ENCODE assay signal across 20 mouse cellular contexts in the genomic region with DNA sequence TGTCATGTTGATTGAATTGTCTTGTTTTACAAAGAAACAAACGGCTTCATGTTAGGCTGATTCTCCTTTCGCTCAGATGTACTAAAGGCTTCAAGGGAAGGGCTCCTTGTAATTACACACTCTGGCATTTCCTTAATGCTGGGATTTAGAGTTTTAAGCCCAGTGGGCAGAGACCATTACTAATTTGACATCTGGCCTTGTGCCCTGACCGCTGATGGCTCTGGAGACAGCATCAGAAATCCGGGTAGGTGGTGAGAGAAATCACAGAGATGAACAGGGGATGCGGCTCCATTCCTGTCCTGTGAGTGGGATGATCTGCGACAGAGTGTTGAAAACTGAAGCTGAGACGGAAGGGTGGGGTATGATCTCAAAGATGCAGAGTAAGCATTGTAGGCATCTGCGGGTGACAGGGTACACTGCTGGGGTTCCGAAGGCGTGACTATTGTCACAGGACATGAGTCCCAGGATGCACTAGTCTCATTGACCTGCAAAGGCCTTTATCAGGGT.
A peak's percentile ranks its signal among the peaks of the same experiment; 100 is the strongest.
DNase-seq lines count a peak whose midpoint lies in the region; ATAC-seq lines count a peak whose summit lies in the region.
"Had no signal": no experiment of that assay in that cellular context is flagged by ENCODE, and none has a peak within 500 bp of the region (broad histone marks: within the 10 kb centered on the region; RNA-seq: fewer than 3 reads in every experiment).

No protein-coding gene starts in this region.

- DNase-seq in heart, adult 11 months, result peak; percentile 91
- DNase-seq in heart, postnatal 10 days, result no peak
- no peak for DNase-seq in kidney, postnatal 10 days
- peak; percentile 49 for DNase-seq in right cerebral cortex, adult 18-20 months
- DNase-seq in right cerebral cortex, postnatal 36 days (ENCODE audit: low spot score in 2 of 2), result no peak
- DNase-seq in urinary bladder, adult 18-20 months (ENCODE audit: low spot score in 2 of 2), result no peak
- DNase-seq: B cell, adult 2 months; cerebellum, adult 8-10 months; embryo, embryonic 11 days; gastrocnemius, postnatal 14 days; lung, adult 2 months; thymus, postnatal 25 days had no signal

- H3K9me3 ChIP-seq in kidney, embryonic 16.5 days (ENCODE audit: low read length), result no peaks in the 10 kb centered on the region
- H3K9me3 ChIP-seq: heart, embryonic 12.5 days; limb, embryonic 15.5 days; neural tube, embryonic 13.5 days had no signal

- H3K27me3 ChIP-seq in kidney, embryonic 16.5 days (ENCODE audit: insufficient read depth, low read length), result no peaks in the 10 kb centered on the region
- H3K27me3 ChIP-seq: heart, embryonic 12.5 days; limb, embryonic 15.5 days; neural tube, embryonic 13.5 days had no signal

- H3K27ac ChIP-seq in kidney, embryonic 16.5 days (ENCODE audit: low read length), result peak overlapping the region; percentile 19; the same call in 1 of the 2 replicates
- H3K27ac ChIP-seq: limb, embryonic 15.5 days; neural tube, embryonic 13.5 days; stomach, postnatal 0 days had no signal

- no peak overlapping the region for H3K4me3 ChIP-seq in kidney, embryonic 16.5 days (ENCODE audit: low read length)
- H3K4me3 ChIP-seq: erythroblast, embryonic 14.5 days; heart, embryonic 12.5 days; limb, embryonic 15.5 days; neural tube, embryonic 13.5 days had no signal

- intact Hi-C loops in heart, postnatal 10 days (cut with DNase I), result no loop called here

- H3K4me1 ChIP-seq in kidney, embryonic 16.5 days (ENCODE audit: insufficient read depth, low read length), result peaks cover 18% of the 10 kb centered on the region

- no peak for ATAC-seq in kidney, embryonic 16.5 days (ENCODE audit: low FRiP score, low TSS enrichment)
- ATAC-seq: forebrain, embryonic 16.5 days; intestine, postnatal 0 days had no signal

- no peaks in the 10 kb centered on the region for H3K36me3 ChIP-seq in kidney, embryonic 16.5 days (ENCODE audit: insufficient read depth, low read length)
- H3K36me3 ChIP-seq: heart, embryonic 12.5 days; limb, embryonic 15.5 days; neural tube, embryonic 13.5 days had no signal

- no peak overlapping the region for H3K9ac ChIP-seq in kidney, embryonic 16.5 days (replicated peaks; ENCODE audit: low read length)
- H3K9ac ChIP-seq: heart, embryonic 12.5 days; limb, embryonic 15.5 days; neural tube, embryonic 13.5 days had no signal

- H3K4me2 ChIP-seq in kidney, embryonic 16.5 days (replicated peaks; ENCODE audit: low read depth, low read length), result no peak overlapping the region
- H3K4me2 ChIP-seq: heart, embryonic 12.5 days; limb, embryonic 15.5 days; neural tube, embryonic 13.5 days had no signal

- WGBS in kidney, embryonic 16.5 days, result 52% methylated on average over 10 of the region's 10 CpGs

Comparison
In these comparisons a context has a peak if more than half of its experiments do, and no peak if none do; other contexts are left out.
1. DNase-seq: peak in heart, adult 11 months (single experiment) and right cerebral cortex, adult 18-20 months (single experiment); none in heart, postnatal 10 days (0 of 2), kidney, postnatal 10 days (single experiment), right cerebral cortex, postnatal 36 days (0 of 2) and urinary bladder, adult 18-20 months (0 of 2).